Mouse (Mus musculus) CH12.LX (cell line): ENCODE measurements at regions not wholly inside any gene's neighbourhood (a gene's known extent, or its start where the extent isn't known, plus 50 kb on each side); places are given as distances from the start of the nearest gene placed in this dataset.

Experiments used
- DNase-seq: peaks from one replicate; pipeline ENCODE4 v3.0.0-alpha.2; 2013; ENCODE audit errors: extremely low read depth
- H3K27ac ChIP-seq: 2 replicates; pipeline ENCODE4 v1.5.1; 2012; ENCODE audit warnings: low read depth, mild to moderate bottlenecking, control low read depth, moderate library complexity; ENCODE audit not compliant: insufficient read depth
- H3K27me3 ChIP-seq: replicated peaks from 2 replicates; pipeline ENCODE3; 2012; ENCODE audit warnings: inconsistent platforms
- H3K36me3 ChIP-seq, 2 experiments: replicated peaks in 1 of 2; 2 replicates each; pipeline versions ENCODE3 to v1.6.1; 2012; ENCODE audit warnings: inconsistent platforms in 1 of 2, low read length in 1 of 2, mild to moderate bottlenecking in 1 of 2, mixed read lengths in 1 of 2, moderate library complexity in 1 of 2; ENCODE audit not compliant: control insufficient read depth in 1 of 2, insufficient read depth in 1 of 2
- H3K4me1 ChIP-seq, 2 experiments: 2 replicates each; pipeline ENCODE4 v1.6.1; 2012; ENCODE audit warnings: inconsistent platforms in 1 of 2, moderate library complexity in 1 of 2; ENCODE audit not compliant: insufficient read depth in 2 of 2, control insufficient read depth in 1 of 2
- H3K4me2 ChIP-seq: 2 replicates; pipeline ENCODE4 v1.6.1; 2012; ENCODE audit warnings: low read depth, mild to moderate bottlenecking, control low read depth; ENCODE audit not compliant: poor library complexity, insufficient read depth, severe bottlenecking
- H3K4me3 ChIP-seq, 3 experiments: fragments of 150-350 bp in 1 of 3; sonication (generic) in 1 of 3; replicated peaks in 1 of 3; 2 replicates each; pipeline versions ENCODE3 to v1.5.1; 2011 to 2012; ENCODE audit warnings: low read depth in 2 of 3, low read length in 2 of 3, mild to moderate bottlenecking in 2 of 3, moderate library complexity in 2 of 3, control low read depth in 1 of 3, improper control_type of control experiment in 1 of 3, inconsistent platforms in 1 of 3, mixed read lengths in 1 of 3; ENCODE audit not compliant: poor library complexity in 1 of 3
- H3K79me2 ChIP-seq: replicated peaks from 2 replicates; pipeline ENCODE4 v1.6.1; 2012; ENCODE audit warnings: mild to moderate bottlenecking, moderate library complexity; ENCODE audit not compliant: control insufficient read depth, poor library complexity, insufficient read depth, severe bottlenecking; ENCODE audit errors: extremely low read depth
- H3K9ac ChIP-seq: 2 replicates; pipeline ENCODE4 v1.6.1; 2012; ENCODE audit warnings: low read depth, mild to moderate bottlenecking, control low read depth, moderate library complexity; ENCODE audit not compliant: insufficient read depth
- H3K9me3 ChIP-seq: replicated peaks from 2 replicates; pipeline ENCODE3; 2012; ENCODE audit warnings: low read length, inconsistent platforms, mixed read lengths
- BHLHE40 ChIP-seq: IDR thresholded peaks from 2 replicates; pipeline ENCODE4 v1.6.1; 2011; ENCODE audit warnings: mild to moderate bottlenecking, low read depth, low read length, improper control_type of control experiment
- ELF1 ChIP-seq: IDR thresholded peaks from 2 replicates; pipeline ENCODE4 v1.6.1; 2014; ENCODE audit warnings: low read depth, mild to moderate bottlenecking, inconsistent platforms, low read length, improper control_type of control experiment
- ETS1 ChIP-seq: conservative IDR thresholded peaks from 2 replicates; pipeline ENCODE4 v1.6.1; 2012; ENCODE audit warnings: low read depth, mild to moderate bottlenecking, inconsistent platforms, low read length, improper control_type of control experiment, moderate library complexity
- JUN ChIP-seq: IDR thresholded peaks from 2 replicates; pipeline ENCODE4 v1.6.1; 2011; ENCODE audit warnings: low read depth, mild to moderate bottlenecking, low read length, improper control_type of control experiment, moderate library complexity; ENCODE audit not compliant: insufficient read depth
- JUND ChIP-seq: conservative IDR thresholded peaks from 2 replicates; pipeline ENCODE4 v1.6.1; 2011; ENCODE audit warnings: low read depth, low read length, improper control_type of control experiment
- KAT2A ChIP-seq: IDR thresholded peaks from 2 replicates; pipeline ENCODE4 v1.6.1; 2012; ENCODE audit warnings: low read length, improper control_type of control experiment, inconsistent platforms; ENCODE audit not compliant: insufficient replicate concordance
- NRF1 ChIP-seq: IDR thresholded peaks from 2 replicates; pipeline ENCODE4 v1.6.1; 2014; ENCODE audit warnings: low read depth, mild to moderate bottlenecking, inconsistent platforms, low read length, improper control_type of control experiment, moderate library complexity
- SMC3 ChIP-seq: IDR thresholded peaks from 2 replicates; pipeline ENCODE4 v1.6.1; 2011; ENCODE audit warnings: low read depth, low read length, improper control_type of control experiment
- TBP ChIP-seq: conservative IDR thresholded peaks from 2 replicates; pipeline ENCODE4 v1.6.1; 2011; ENCODE audit warnings: low read depth, low read length, improper control_type of control experiment
- USF2 ChIP-seq: conservative IDR thresholded peaks from 2 replicates; pipeline ENCODE4 v1.6.1; 2011; ENCODE audit warnings: low read depth, low read length, improper control_type of control experiment
- ZNF384 ChIP-seq: IDR thresholded peaks from 2 replicates; pipeline ENCODE4 v1.6.1; 2012; ENCODE audit warnings: low read depth, low read length, improper control_type of control experiment, inconsistent platforms
- dilution Hi-C: fragments of 300-500 bp; cut with MboI; formaldehyde crosslinking; loops from 2 replicates; pipeline ENCODE4 v1.14.3; 2020; ENCODE audit warnings: low sequenced_read_pairs; ENCODE audit not compliant: extremely low pct_unique_long_range_greater_than_20kb, extremely low pct_ligation_motif_present
- in situ Hi-C: fragments of 300-500 bp; cut with MboI; formaldehyde crosslinking; loops from 3 replicates; pipeline ENCODE4 v1.14.3; 2019; ENCODE audit warnings: low sequenced_read_pairs, low pct_ligation_motif_present, low pct_unique_long_range_greater_than_20kb, mixed read lengths

DNA sequence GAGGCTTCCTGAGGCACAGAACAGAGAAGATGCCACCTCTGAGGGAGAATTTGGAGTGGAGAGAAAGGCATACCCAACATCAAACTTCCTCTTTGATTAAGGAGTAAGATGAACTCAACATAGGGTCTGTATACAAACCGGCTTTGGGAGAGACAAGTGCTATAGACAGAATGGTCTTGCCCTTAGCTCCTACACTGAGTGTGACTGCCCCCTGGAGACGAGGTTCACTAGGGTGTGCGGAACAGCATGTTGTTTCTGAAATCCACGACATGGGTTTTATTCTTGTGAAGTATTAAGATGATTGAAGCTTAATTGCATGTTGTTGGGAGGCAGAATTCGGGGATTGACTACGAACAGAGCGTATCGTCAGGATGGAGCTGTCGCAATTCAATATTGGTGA is 244.9 kb upstream of the Usp25 start:
- no peaks in the 10 kb centered on the region for H3K4me1 ChIP-seq
- H3K27ac ChIP-seq: no peak overlapping the region
- H3K4me3 ChIP-seq: no peak overlapping the region
- dilution Hi-C loops (no loop called here), in situ Hi-C loops (no loop called here)
- no peaks in the 10 kb centered on the region for H3K27me3 ChIP-seq
- H3K9ac ChIP-seq: no peak overlapping the region
- H3K36me3 ChIP-seq: no peaks in the 10 kb centered on the region
- DNase-seq: no peak
- no peaks in the 10 kb centered on the region for H3K79me2 ChIP-seq
- peaks cover 75% of the 10 kb centered on the region for H3K9me3 ChIP-seq
- no peak for TF ChIP-seq JUN
- no peak for TF ChIP-seq BHLHE40
- no peak for TF ChIP-seq ZNF384
- no peak for TF ChIP-seq TBP
- TF ChIP-seq USF2: no peak
- TF ChIP-seq SMC3: no peak
- no peak overlapping the region for H3K4me2 ChIP-seq

DNA sequence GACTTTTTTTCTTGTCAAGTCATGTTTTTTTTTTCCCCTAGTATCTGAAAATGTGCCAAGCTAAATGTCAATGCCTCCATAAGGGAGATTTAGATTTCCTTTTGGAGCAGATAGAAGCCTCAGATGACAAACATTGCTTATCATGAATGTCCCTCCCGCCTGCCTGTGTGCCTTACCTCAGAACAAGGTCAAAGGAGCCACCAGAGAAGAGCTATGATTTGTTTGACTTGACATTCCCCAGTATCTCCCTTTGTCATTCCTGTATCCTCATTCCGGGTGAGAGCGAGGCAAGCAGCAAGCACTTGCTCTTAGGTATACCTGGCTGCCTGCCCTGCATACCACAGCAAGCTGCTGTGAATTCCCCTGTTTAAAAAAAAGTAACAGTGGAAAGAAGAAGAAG is 246.9 kb upstream of the Usp25 start:
- H3K27ac ChIP-seq: no peak overlapping the region
- no peaks in the 10 kb centered on the region for H3K27me3 ChIP-seq
- peaks cover 73% of the 10 kb centered on the region for H3K9me3 ChIP-seq
- dilution Hi-C loops: no loop called here
- no peak overlapping the region for H3K4me2 ChIP-seq
- H3K9ac ChIP-seq: no peak overlapping the region
- H3K4me1 ChIP-seq: no peaks in the 10 kb centered on the region
- TF ChIP-seq NRF1 (no peak), ELF1 (no peak)
- TF ChIP-seq, all 38 proteins: peak for 0
- in situ Hi-C loops: no loop called here
- H3K79me2 ChIP-seq: no peaks in the 10 kb centered on the region
- H3K4me3 ChIP-seq: no peak overlapping the region
- DNase-seq: no peak
- no peaks in the 10 kb centered on the region for H3K36me3 ChIP-seq

- Histone ChIP-seq H3K27ac (no peak overlapping the region), H3K79me2 (no peaks in the 10 kb centered on the region), H3K4me2 (no peak overlapping the region), H3K9ac (no peak overlapping the region), H3K4me1 (no peaks in the 10 kb centered on the region), H3K27me3 (no peaks in the 10 kb centered on the region), H3K9me3 (peaks cover 70% of the 10 kb centered on the region), H3K36me3 (no peaks in the 10 kb centered on the region), H3K4me3 (no peak overlapping the region)
- TF ChIP-seq JUND (no peak), ETS1 (no peak), KAT2A (no peak), TBP (no peak)
- no peak for DNase-seq
- dilution Hi-C loops: no loop called here
- in situ Hi-C loops: no loop called here
Measured at GRCm38 (mm10) chr16:76765536-76765935, 248.0 kb upstream of the Usp25 start.
